Mouse (Mus musculus): ENCODE measurements at regions not wholly inside any gene's neighbourhood (a gene's known extent, or its start where the extent isn't known, plus 50 kb on each side); places are given as distances from the start of the nearest gene placed in this dataset.

- TF ChIP-seq EP300 (optimal IDR thresholded peaks at IDR 0.05): no peak
- TF ChIP-seq CTCF (IDR thresholded peaks at IDR 0.05; ENCODE audit: low read depth): no peak
- ATAC-seq (ENCODE audit: low FRiP score, low TSS enrichment) (no peak), DNase-seq (ENCODE audit: low spot score) (no peak)
- Histone ChIP-seq H3K9me3 (ENCODE audit: control insufficient read depth, low read length) (no peaks in the 10 kb centered on the region), H3K36me3 (ENCODE audit: control insufficient read depth, insufficient read depth, low read length) (no peaks in the 10 kb centered on the region), H3K27me3 (ENCODE audit: control insufficient read depth, insufficient read depth, low read length) (no peaks in the 10 kb centered on the region), H3K4me3 (ENCODE audit: low read depth, low read length) (no peak overlapping the region), H3K27ac (replicated peaks) (no peak overlapping the region), H3K9ac (ENCODE audit: low read length) (no peak overlapping the region), H3K4me1 (replicated peaks; ENCODE audit: control insufficient read depth, insufficient read depth) (no peaks in the 10 kb centered on the region), H3K4me2 (replicated peaks; ENCODE audit: low read depth) (no peak overlapping the region)
- WGBS: 62% methylated on average over 1 of the region's 1 CpGs
Measured at GRCm38 (mm10) chr4:55937833-55938232, 405.6 kb upstream of the Klf4 start.

DNA sequence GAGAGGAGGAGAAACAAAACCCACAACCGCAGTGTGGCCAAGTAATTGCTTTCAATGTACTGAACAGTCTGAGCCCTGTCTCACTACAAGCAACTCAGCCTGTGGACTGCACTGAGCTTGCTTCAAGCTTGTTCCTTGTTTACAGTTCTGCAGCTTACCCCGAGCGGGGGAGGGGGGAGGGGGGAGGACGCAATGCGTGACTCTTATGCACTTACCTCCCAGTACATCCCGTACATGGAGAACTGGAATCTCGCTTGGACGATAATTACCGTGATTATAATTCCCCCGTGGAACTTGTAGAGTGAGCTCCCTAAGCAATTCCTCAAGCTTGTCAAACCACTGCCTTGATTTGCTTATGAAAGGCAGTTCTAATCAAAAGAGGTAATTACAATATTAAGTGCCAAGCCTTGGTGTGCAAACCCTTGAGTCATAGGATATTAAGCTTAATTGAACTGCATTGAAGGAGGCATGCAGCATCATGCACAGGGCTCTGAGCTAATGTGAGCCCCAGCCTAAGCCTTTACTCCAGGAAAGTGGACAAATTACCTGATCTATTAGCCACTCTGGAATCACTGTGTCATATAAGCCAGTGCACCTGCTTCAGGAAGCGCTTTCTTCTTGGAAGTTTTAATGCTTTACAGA, 397.0 kb upstream of the Klf4 start:
- 0 out of 2 replicates have a peak overlapping the region, but pooled peaks have one; percentile 6 for H3K4me2 ChIP-seq (replicated peaks; ENCODE audit: low read depth)
- H3K9ac ChIP-seq (ENCODE audit: low read length): 0 out of 2 replicates have a peak overlapping the region, but pooled peaks have one; percentile 9
- no peaks in the 10 kb centered on the region for H3K27me3 ChIP-seq (ENCODE audit: control insufficient read depth, insufficient read depth, low read length)
- H3K4me3 ChIP-seq (ENCODE audit: low read depth, low read length): no peak overlapping the region
- no peaks in the 10 kb centered on the region for H3K4me1 ChIP-seq (replicated peaks; ENCODE audit: control insufficient read depth, insufficient read depth)
- WGBS: 34% methylated on average over 11 of the region's 11 CpGs
- ATAC-seq (ENCODE audit: low FRiP score, low TSS enrichment) (peak; percentile 88), DNase-seq (ENCODE audit: low spot score) (peak; percentile 78)
- H3K27ac ChIP-seq (replicated peaks): peak overlapping the region; percentile 77
- H3K36me3 ChIP-seq (ENCODE audit: control insufficient read depth, insufficient read depth, low read length): no peaks in the 10 kb centered on the region
- TF ChIP-seq EP300 (optimal IDR thresholded peaks at IDR 0.05): peak; percentile 96
- TF ChIP-seq CTCF (IDR thresholded peaks at IDR 0.05; ENCODE audit: low read depth): no peak
- no peaks in the 10 kb centered on the region for H3K9me3 ChIP-seq (ENCODE audit: control insufficient read depth, low read length)

DNA sequence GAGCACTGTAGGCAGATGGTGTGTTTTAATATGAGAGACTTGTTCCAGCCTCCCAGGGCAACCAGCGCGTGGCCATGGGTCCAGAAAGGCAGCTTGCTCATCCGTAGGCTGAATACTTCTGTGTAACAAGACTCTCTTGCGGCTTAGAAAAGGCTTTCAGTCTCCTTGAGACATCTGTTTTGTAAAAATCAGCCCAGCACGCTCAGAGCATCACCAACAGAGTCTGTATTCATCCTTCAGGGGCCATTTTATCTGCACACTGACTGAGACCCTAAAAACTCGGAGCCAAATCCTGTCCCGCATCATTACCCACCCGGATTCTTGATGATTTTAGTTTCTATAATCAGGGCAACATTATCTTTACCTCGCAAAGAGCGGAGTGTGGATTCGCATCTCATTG, 396.4 kb upstream of the Klf4 start:
- H3K4me2 ChIP-seq (replicated peaks; ENCODE audit: low read depth): 0 out of 2 replicates have a peak overlapping the region, but pooled peaks have one; percentile 6
- H3K9me3 ChIP-seq (ENCODE audit: control insufficient read depth, low read length): no peaks in the 10 kb centered on the region
- peak overlapping the region; percentile 77 for H3K27ac ChIP-seq (replicated peaks)
- H3K9ac ChIP-seq (ENCODE audit: low read length): 0 out of 2 replicates have a peak overlapping the region, but pooled peaks have one; percentile 9
- H3K27me3 ChIP-seq (ENCODE audit: control insufficient read depth, insufficient read depth, low read length): no peaks in the 10 kb centered on the region
- H3K4me3 ChIP-seq (ENCODE audit: low read depth, low read length): no peak overlapping the region
- no peak for DNase-seq (ENCODE audit: low spot score)
- ATAC-seq (ENCODE audit: low FRiP score, low TSS enrichment): no peak
- H3K4me1 ChIP-seq (replicated peaks; ENCODE audit: control insufficient read depth, insufficient read depth): no peaks in the 10 kb centered on the region
- no peaks in the 10 kb centered on the region for H3K36me3 ChIP-seq (ENCODE audit: control insufficient read depth, insufficient read depth, low read length)
- TF ChIP-seq CTCF (IDR thresholded peaks at IDR 0.05; ENCODE audit: low read depth) (no peak), EP300 (optimal IDR thresholded peaks at IDR 0.05) (no peak)
- WGBS: 72% methylated on average over 11 of the region's 11 CpGs

- peak overlapping the region; percentile 5; the same call in 1 of the 2 replicates for H3K27ac ChIP-seq (replicated peaks)
- no peaks in the 10 kb centered on the region for H3K36me3 ChIP-seq (ENCODE audit: control insufficient read depth, insufficient read depth, low read length)
- no peak overlapping the region for H3K4me3 ChIP-seq (ENCODE audit: low read depth, low read length)
- H3K27me3 ChIP-seq (ENCODE audit: control insufficient read depth, insufficient read depth, low read length): no peaks in the 10 kb centered on the region
- no peak for DNase-seq (ENCODE audit: low spot score)
- H3K4me2 ChIP-seq (replicated peaks; ENCODE audit: low read depth): no peak overlapping the region
- no peak overlapping the region for H3K9ac ChIP-seq (ENCODE audit: low read length)
- no peaks in the 10 kb centered on the region for H3K9me3 ChIP-seq (ENCODE audit: control insufficient read depth, low read length)
- no peak for ATAC-seq (ENCODE audit: low FRiP score, low TSS enrichment)
- 62% methylated on average over 6 of the region's 6 CpGs for WGBS
- no peak for TF ChIP-seq EP300 (optimal IDR thresholded peaks at IDR 0.05)
- no peak for TF ChIP-seq CTCF (IDR thresholded peaks at IDR 0.05; ENCODE audit: low read depth)
- H3K4me1 ChIP-seq (replicated peaks; ENCODE audit: control insufficient read depth, insufficient read depth): no peaks in the 10 kb centered on the region
Measured at GRCm38 (mm10) chr4:55928196-55928595, 395.9 kb upstream of the Klf4 start.

DNA sequence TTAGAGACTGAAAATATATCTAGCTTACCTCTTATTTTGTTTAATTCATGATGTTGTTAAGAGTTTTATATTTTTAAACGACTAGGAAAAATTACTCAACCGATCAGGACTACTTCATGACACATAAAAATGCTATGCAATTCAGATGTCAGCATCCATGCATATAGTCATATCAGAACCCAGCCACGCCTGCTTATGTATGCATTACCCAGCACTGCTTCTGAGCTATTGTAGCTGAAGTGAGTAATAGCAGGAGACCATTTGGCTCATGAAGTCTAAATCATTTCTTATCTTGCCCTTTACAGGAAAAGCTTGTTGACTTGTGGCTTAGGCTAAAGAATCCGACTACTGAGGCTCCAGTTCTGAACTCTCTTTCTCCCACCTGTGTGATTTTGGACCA, 395.1 kb upstream of the Klf4 start:
- H3K36me3 ChIP-seq (ENCODE audit: control insufficient read depth, insufficient read depth, low read length): no peaks in the 10 kb centered on the region
- ATAC-seq (ENCODE audit: low FRiP score, low TSS enrichment) (peak; percentile 89), DNase-seq (ENCODE audit: low spot score) (peak; percentile 37)
- H3K27me3 ChIP-seq (ENCODE audit: control insufficient read depth, insufficient read depth, low read length): no peaks in the 10 kb centered on the region
- TF ChIP-seq EP300 (optimal IDR thresholded peaks at IDR 0.05) (no peak), CTCF (IDR thresholded peaks at IDR 0.05; ENCODE audit: low read depth) (no peak)
- no peaks in the 10 kb centered on the region for H3K4me1 ChIP-seq (replicated peaks; ENCODE audit: control insufficient read depth, insufficient read depth)
- H3K9me3 ChIP-seq (ENCODE audit: control insufficient read depth, low read length): no peaks in the 10 kb centered on the region
- H3K4me2 ChIP-seq (replicated peaks; ENCODE audit: low read depth): no peak overlapping the region
- H3K9ac ChIP-seq (ENCODE audit: low read length): no peak overlapping the region
- 43% methylated on average over 4 of the region's 4 CpGs for WGBS
- no peak overlapping the region for H3K4me3 ChIP-seq (ENCODE audit: low read depth, low read length)
- peak overlapping the region; percentile 53 for H3K27ac ChIP-seq (replicated peaks)

GRCm38 (mm10) chr4:55924974-55925373, 392.7 kb upstream of the Klf4 start:
- ATAC-seq (ENCODE audit: low FRiP score, low TSS enrichment) (no peak), DNase-seq (ENCODE audit: low spot score) (no peak)
- no peak overlapping the region for H3K9ac ChIP-seq (ENCODE audit: low read length)
- H3K36me3 ChIP-seq (ENCODE audit: control insufficient read depth, insufficient read depth, low read length): no peaks in the 10 kb centered on the region
- H3K9me3 ChIP-seq (ENCODE audit: control insufficient read depth, low read length): no peaks in the 10 kb centered on the region
- 86% methylated on average over 3 of the region's 3 CpGs for WGBS
- H3K27ac ChIP-seq (replicated peaks): no peak overlapping the region
- H3K4me2 ChIP-seq (replicated peaks; ENCODE audit: low read depth): no peak overlapping the region
- no peak overlapping the region for H3K4me3 ChIP-seq (ENCODE audit: low read depth, low read length)
- no peaks in the 10 kb centered on the region for H3K4me1 ChIP-seq (replicated peaks; ENCODE audit: control insufficient read depth, insufficient read depth)
- H3K27me3 ChIP-seq (ENCODE audit: control insufficient read depth, insufficient read depth, low read length): no peaks in the 10 kb centered on the region
- TF ChIP-seq EP300 (optimal IDR thresholded peaks at IDR 0.05) (no peak), CTCF (IDR thresholded peaks at IDR 0.05; ENCODE audit: low read depth) (no peak)

All from stomach, postnatal 0 days (tissue).